Mouse (Mus musculus): ENCODE measurements around the gene Eps15l1. TPM values are rescaled to one million over a fixed set of nuclear protein-coding genes. Genes with fewer than 3 reads are reported as not detected.

Eps15l1 gene
- 19.7 and 21.9 TPM in 2 replicates for polyA plus RNA-seq (2021; fragmentation: Nextera tagmentation)
- long read RNA-seq, experiment 1, transcript Eps15l1-201 (24 exons, 3,129 nt): major isoform, 49 of 125 reads
- long read RNA-seq, experiment 1, transcript Eps15l1-205 (16 exons, 3,376 nt): minor isoform, 8 of 125 reads
- long read RNA-seq, experiment 1, partial matches to known transcripts: 13 of 125 reads
- long read RNA-seq, experiment 1, other reads (novel, unspliced or antisense): 55 of 125 reads
- long read RNA-seq, experiment 2, partial matches to known transcripts: 7 of 17 reads
- long read RNA-seq, experiment 2, other reads (novel, unspliced or antisense): 6 of 17 reads

DNA sequence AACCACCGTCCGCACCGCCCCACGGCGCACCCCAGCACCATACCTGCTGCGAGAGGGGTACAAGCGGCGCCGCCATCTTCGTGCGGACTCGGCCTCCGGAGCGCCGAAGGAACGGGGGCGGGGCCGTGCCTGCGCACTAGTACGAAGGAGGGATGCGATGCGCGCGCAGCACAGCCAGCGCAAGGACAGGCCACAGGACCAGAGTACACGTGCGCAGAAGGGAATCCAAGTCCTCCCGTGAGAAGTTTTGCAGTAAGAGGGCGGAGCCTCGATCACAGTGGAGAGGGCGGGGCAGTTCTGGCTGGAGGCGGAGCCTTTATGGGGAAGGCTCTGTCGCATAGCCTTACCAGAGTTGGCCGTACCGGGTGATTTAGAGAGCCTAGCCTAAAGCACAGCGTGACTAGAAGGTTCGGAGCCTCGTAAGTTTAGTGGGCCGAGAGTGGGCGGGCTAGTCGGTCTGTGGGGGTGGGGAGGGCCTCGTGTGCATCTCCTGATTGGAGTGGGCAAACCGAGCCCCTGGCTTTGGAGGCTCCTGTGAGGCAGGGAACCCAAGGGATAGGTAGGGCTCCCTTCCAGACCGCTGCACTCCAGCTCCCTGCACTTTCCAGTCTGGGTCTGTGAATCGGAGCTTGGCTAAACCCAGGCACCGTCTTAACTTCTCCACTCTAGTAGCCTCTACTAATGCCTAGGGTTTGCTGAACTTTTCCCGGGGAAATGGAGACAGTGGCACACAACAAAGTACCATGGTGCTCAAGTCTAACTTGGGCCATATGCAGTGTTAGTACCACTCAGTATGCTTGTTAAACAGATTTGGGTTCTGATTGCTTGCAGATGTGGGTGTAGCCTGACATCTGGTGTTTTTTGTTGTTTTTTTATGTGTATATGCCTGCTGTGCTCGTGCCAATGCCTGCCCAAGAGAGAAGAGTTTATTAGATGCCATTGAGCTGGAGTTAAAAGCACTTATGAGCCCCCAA lies at the start of gene Eps15l1:
TSS of gene Eps15l1 (minus strand) at position 99 of the 974 bp plus-strand sequence.

DNA sequence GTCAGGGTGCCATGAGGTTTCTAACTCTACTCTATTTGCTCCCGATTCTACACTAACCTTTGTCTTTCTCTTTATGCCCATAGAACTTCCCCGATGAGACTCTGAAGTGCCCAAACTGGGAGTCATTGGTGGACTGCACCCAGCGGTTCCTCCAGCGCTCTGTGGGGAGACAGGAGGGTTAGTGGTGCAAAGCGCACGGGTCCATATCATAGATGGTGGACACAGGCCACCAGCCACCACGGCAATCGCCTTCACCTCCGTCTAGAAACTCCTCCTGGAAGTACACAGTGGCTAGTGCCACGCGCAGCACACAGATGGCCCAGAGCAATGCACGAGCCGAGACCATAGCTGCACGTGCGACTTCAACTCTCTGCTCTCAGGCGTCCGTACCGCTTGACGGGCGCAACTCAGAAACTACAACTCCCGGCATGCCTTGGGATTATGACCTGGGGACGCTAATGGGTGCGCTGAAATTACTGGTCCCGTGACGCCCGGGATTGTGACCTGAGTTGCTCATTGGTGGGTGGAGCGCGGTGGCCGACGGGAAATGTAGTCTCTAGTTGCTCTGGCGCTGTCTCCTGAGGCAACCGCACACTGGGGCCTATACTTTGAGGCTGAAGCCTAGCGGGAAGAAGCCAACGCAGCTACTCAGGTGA lies 22.2 kb upstream of the Eps15l1 start, which contains the start of the genes Calr3 and 1700030K09Rik:
TSS of gene Calr3 (minus strand) at position 533 of the 656 bp plus-strand sequence.
TSS of gene 1700030K09Rik (plus strand) at position 543 of the 656 bp plus-strand sequence.

DNA sequence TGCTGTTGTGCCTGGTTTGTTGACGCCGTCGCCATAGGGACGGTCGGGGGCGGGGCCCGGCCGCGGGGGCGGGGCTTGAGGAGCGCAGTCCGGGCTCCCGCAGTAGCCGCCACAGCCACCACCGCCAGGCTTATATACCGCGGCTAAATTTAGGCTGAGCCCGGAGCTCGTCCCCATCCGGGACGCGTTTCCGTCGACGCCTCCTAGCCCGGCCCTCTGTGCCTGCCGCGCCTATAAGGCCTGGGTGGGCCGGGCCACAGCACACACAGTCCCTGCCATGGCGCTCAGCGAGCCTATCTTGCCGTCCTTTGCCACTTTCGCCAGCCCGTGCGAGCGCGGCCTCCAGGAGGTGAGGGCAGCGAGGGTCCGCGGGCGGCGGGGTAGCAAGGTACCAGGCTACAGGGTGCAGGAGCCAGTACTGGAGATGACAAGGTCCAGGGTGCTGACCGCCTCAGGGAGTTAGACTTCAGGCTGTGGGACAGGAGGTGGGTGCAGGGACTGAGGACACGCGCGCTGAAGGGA lies 102.4 kb downstream of the Eps15l1 start, which contains the start of gene Klf2:
TSS of gene Klf2 (plus strand) at position 233 of the 522 bp plus-strand sequence.

DNA sequence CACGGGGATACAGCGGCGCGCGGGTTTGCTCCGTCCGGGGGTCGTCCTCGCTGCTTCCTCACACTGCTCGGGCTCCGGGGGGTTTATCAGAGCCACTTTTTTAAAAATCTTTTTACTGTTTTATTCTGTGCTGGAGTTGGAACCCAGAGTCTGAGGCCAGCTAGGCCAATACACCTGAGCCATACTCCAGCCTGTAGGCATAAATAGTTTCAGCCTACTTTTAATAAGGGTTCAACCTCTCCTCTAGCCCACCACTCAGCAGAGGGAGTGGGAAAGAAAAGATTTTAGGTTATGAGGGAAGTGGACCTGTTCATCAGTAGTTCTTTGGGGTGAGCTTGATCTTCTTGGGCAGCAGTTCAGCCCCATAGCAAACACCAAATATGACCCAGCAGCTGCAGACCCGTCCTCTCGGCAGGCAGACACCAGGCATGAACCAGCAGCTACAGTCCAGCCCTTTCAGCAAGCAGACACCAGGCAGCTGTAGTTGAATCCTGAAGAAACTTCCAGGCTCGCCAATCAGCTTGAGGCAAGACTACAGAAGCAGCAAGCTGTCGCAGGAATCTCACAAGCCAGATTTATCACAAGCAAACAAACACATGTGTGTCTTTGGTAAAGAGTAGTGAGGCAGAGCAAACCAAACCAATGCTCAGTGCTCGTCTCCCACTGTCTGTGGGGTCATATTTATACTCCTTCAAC lies 115.9 kb downstream of the Eps15l1 start, which contains the start of gene Gm10282:
TSS of gene Gm10282 (minus strand) at position 51 of the 696 bp plus-strand sequence.

Other genes with a start within 250 kb of the Eps15l1 start
- gene Hsh2d, start 231.8 kb downstream of the Eps15l1 start, polyA plus RNA-seq (2021; fragmentation: Nextera tagmentation): 0.16 TPM in 1 of 2 replicates, not detected in the other
- gene Cib3, start 208.6 kb downstream of the Eps15l1 start, polyA plus RNA-seq (2021; fragmentation: Nextera tagmentation): not detected in 2 replicates
- gene Gm11034, start 207.8 kb downstream of the Eps15l1 start, polyA plus RNA-seq (2021; fragmentation: Nextera tagmentation): not detected in 2 replicates
- gene Fam32a, start 201.7 kb downstream of the Eps15l1 start, polyA plus RNA-seq (2021; fragmentation: Nextera tagmentation): 48.0 and 64.8 TPM in 2 replicates
- gene Ap1m1, start 181.4 kb downstream of the Eps15l1 start, polyA plus RNA-seq (2021; fragmentation: Nextera tagmentation): 80.9 and 92.7 TPM in 2 replicates
- gene Gm10282, start 116.2 kb downstream of the Eps15l1 start, polyA plus RNA-seq (2021; fragmentation: Nextera tagmentation): 7.1 and 8.5 TPM in 2 replicates
- gene Klf2, start 102.4 kb downstream of the Eps15l1 start, polyA plus RNA-seq (2021; fragmentation: Nextera tagmentation): 0.70 and 14.4 TPM in 2 replicates
- 1.0 and 1.5 TPM in 2 replicates for gene Calr3, start 22.4 kb upstream of the Eps15l1 start, polyA plus RNA-seq (2021; fragmentation: Nextera tagmentation)
- 6.7 and 7.6 TPM in 2 replicates for gene 1700030K09Rik, start 22.4 kb upstream of the Eps15l1 start, polyA plus RNA-seq (2021; fragmentation: Nextera tagmentation)
- gene Cherp, start 53.8 kb upstream of the Eps15l1 start, polyA plus RNA-seq (2021; fragmentation: Nextera tagmentation): 16.7 and 33.9 TPM in 2 replicates
- gene Slc35e1, start 71.2 kb upstream of the Eps15l1 start, polyA plus RNA-seq (2021; fragmentation: Nextera tagmentation): 4.6 and 5.0 TPM in 2 replicates
- gene Med26, start 126.8 kb upstream of the Eps15l1 start, polyA plus RNA-seq (2021; fragmentation: Nextera tagmentation): 2.9 and 7.0 TPM in 2 replicates
- gene Smim7, start 149.6 kb upstream of the Eps15l1 start, polyA plus RNA-seq (2021; fragmentation: Nextera tagmentation): 97.9 and 129 TPM in 2 replicates
- gene Tmem38a, start 150.6 kb upstream of the Eps15l1 start, polyA plus RNA-seq (2021; fragmentation: Nextera tagmentation): 93.1 and 106 TPM in 2 replicates
- gene Nwd1, start 225.3 kb upstream of the Eps15l1 start, polyA plus RNA-seq (2021; fragmentation: Nextera tagmentation): 4.0 and 5.1 TPM in 2 replicates